Mouse (Mus musculus) brain, embryonic 18.5 days (tissue): ENCODE measurements at regions not wholly inside any gene's neighbourhood (a gene's known extent, or its start where the extent isn't known, plus 50 kb on each side); places are given as distances from the start of the nearest gene placed in this dataset.

Source experiments
- DNase-seq: peaks from one replicate; pipeline ENCODE4 v3.0.0-alpha.2; 2012; ENCODE audit warnings: low read depth, low spot score

DNA sequence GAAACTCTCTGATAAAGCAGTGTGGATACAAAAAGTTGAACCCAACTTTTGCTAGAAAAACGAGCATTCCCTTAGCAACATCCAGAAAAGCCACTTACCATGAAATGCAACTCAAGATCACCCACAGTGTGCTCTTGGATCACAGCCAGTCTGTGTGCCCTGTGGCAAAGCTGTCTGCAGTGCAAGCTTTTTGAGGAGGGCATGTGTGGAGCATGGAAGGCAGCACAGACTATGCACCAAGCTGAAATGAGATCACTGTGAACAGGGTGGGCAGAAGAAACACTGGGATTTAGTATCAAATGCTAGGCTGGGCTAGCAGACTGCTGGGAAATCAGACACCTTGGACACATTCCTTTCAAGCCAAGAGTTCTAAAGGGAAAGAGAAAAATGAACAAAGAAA lies 162.4 kb downstream of the Sim1 start:
- DNase-seq = no peak

DNA sequence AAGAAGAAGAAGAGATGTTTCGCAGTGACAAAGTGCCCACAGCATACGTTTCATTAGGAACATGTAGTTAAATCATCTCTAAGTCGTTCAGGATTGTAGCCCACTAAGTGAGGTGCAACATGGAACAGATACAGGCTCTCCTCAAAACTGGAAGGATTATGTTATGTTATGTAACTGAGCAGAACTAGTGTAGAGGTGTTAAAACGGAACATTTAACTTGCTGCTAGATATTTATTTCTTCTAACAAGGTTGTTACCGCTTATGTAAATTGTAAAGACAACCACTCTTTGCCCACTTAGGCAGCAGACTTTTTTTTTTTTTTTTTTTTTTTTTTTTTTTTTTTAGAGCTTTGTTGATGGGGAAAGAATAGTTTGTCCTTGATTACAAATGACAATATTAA lies 163.8 kb downstream of the Sim1 start:
- DNase-seq = no peak

DNA sequence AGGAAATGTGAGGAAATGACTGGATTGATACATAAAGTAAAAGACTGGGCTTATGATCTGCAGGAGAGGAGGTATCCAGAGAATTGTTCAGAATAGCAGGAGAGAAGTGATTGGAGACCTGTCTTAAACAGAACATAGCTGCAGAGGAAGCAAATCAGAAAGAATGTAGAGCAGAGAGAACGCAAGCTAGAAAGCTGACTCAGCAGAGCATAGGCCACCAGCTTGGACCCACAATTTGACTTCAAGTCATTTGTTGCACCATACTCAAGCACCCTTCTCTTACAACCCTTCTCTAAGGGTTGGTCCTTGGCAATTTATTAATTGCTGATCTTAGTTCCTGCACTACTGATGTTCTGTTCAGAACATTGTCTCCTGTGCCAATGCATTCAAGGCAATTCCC lies 207.0 kb downstream of the Sim1 start:
- DNase-seq = no peak

DNA sequence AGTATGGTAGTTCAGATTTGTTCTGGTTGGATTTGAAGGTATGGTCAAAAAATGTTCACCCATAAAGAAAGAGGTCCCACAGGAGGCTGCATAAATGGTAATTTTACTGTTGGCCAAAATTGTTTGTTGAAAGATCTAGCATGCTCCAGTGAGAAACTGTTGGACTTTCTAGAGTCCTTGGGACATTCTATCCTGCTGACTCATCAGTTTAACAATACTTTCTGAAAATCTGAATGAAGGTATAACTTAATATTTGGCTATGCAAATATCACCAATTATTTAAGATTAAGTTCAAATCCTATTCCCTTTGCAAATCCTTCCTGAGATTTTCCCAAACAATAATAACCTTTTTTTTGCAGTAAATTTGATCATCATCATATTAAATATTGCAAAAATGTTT lies 257.3 kb downstream of the Sim1 start:
- DNase-seq = no peak

DNA sequence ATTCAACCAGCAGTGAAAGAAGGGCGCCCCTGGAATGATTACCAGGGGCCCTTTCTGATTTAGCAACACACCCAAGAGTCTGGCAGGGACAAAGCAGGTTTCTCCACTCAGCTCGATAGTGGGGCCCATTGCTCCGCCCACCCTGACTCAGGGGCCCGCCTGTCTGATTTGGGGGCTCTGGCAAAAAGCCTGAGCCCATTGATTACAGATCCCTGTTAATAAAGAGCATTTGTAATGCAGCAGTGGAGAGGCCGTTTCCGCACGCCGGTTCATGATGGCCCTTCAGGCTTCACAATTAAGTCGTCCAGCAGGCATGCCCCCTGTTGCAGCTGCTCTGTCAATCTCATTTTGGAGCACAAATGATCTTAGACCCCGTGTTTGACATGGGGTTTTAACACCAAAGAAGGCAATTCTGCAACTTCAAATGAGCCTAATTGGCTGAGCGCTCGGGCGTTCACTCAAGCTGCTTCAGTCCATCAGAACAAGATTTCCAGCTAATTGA lies 259.0 kb downstream of the Sim1 start:
- DNase-seq = peak; percentile 42

DNA sequence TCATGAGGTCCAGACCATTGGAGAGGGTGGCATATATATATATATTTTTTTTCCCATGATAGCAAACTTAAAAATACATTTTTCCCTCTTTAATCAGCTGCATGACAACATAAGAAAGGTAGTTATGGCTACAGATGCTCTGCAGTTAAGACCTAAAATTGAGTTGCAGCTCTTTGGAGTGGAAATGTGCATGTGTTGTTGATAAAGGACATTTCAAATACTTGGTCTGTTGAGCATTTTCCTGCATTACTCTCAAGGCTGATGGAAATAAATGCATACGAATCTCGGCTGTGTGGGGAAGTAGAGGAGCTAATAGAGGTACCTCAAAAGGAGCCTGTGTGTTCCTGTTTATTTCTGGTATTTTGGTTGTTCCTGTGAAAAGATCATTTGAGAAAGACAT lies 259.5 kb downstream of the Sim1 start:
- no peak for DNase-seq

DNA sequence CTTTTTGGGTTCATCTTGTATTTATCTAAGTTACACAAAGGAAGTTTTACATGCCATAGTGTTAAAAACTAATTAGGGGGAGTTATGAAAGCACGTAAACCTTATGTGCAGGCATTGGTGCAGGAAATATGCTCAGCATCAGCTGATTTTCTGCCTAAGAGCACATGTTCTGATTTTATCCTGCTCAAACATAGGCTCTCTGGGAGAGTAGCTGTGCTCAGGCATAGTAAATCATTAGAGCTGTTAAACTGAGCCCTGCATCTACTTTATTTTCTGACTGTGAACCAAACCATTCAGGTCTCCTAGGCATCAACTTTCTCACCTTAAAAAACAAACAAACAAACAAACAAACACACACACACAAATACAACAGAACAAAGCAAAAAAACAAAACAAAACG lies 260.2 kb downstream of the Sim1 start:
- no peak for DNase-seq

DNA sequence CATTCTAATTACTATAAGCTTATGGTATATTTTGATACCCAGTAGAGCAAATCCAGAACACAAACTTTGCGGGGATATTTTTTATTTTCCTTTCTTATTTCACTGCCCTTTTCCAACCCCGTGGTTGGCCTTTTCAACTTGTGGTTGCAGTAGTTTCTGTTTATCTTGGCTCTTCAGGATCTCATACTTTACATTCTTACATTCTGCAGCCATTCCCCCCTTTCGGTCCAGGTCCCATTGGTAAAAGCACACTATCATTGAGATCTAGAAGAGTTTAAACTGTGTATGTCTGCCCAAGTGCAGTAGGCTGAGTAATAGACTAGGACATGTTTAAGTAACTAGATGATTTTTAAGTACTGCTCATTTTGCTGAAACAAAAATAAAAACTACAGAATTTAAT lies 279.1 kb downstream of the Sim1 start:
- DNase-seq = no peak

DNA sequence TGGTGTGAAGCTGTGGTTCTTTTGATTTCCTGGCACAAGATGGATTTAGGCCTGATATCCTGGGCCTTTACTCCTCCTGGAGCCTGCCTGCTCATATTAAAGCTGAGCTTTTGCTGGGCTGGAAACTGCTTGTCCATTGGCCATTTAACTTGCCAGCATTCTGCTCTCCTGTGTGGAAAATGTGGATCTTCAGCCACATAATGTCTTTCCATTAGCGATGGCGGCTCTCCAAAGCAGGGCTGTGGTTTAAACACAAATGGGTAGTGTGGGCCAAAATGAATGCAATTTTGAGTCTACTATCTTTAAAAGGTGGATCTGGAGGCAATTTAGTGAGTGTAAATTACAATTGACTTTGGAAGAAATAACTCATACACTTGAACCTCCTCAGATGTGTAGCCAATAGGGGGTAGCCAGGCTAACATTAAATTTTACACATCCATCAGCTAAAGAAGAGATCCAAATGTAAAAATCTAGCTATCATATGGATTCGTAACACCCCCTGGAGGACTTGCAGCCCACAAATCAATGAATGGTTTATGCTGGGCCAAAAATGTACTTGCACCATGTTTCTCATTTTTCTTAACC lies 281.5 kb downstream of the Sim1 start:
- DNase-seq = no peak

DNA sequence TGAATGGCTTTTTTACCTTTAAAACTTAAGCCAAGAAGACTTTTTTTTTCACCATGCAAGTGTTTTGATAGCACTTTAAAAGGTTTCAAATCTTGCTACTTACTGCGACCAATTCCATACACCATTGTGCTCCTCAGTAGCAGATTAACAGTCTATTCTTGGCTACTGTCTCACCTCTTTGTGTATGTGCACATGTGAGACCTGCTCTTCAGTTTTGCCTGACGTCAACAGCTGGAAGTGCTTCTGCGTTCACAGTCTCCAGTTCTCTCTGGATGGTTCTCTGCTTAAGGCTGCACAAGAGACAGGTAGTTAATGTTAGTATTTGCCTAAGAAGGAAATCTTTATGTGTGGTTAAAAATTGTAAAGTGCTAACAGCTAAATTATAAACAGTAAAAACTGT lies 282.1 kb downstream of the Sim1 start:
- DNase-seq = no peak

DNA sequence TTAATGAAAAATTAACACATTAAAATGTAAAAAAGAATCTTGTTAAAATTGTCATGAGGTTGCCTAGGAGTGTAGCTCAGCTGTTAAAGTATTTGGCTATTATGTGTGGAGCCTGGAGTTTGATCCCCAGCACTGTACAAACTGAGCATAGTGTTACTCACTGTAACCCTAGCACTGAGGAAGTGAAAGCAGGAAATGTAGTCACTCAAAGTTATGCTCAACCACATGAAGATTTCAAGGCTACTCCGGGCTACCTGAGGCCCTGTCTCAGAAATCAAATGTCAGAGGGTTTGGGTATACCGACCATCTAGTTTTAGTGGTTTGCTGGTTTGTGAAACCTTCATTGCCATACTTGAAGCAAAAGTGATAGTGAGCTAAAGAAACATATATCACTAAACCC lies 287.2 kb downstream of the Sim1 start:
- no peak for DNase-seq

DNA sequence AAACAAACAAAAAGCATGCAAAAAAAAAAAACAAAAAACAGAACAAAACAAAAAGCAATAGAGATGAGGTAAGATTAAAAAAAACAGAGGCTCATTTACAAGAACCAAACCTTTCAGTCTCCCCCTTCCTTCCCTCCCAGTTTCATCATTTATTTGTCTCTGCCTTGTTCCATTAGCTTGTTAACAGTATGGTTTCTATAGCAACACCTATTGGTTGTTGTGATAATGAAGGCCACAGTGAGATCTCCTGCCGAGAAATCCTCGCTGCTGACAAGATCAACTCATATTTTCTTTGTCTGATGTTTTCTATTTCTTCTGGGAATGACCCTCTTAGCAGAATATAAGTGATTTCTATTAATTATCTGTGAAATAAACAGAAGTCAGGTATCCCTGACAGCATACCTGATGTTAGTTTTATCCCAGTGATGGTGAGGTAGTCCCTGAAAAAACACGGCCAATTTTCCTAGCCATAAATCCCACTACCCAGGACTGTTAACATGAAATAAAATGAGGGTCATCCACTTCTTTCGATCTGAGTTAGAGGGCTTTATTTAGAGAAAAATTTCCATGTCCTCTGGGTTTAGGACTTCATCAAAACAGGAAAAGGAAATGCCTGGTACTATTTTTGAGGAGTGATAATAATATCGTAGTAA lies 288.9 kb upstream of the Gm49339 start:
- DNase-seq = no peak

DNA sequence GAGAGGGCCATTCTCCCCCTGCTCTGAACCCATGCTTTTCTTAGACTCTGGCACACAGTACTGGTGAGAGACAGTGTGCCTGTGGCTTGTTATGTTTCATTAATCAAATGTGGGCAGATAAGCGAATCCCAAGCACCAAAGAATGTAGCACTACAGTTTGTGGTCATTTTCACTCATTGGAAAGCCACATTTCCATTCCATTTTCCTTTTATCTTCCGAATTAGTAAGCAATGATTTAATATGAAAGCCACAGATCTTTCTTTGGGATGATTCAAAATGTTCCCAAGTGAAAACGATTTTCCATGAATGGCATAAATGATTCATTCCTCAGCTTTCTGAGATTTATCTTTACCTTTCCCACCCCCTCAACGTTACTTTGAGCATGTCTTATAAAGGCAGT lies 260.9 kb upstream of the Gm49339 start:
- no peak for DNase-seq

DNA sequence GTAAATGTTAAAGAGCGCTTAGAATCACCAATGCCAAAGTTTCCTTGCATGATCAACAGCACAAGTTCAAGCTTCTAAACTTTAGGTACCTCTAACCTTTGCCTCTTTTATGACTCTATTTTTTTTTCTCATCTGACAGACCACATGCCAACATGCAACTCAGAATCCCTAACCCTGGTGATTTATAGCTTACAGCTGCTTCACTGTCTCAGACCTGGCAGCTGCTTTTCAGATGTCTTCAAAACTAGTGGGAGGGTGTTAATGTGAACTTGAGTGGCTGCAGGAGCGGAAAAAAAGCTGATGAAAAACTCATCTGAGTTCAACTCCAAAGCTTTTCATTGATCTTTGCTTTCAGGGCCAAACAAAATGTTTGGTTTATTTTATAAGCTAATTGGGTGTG lies 246.8 kb upstream of the Gm49339 start:
- DNase-seq = no peak

DNA sequence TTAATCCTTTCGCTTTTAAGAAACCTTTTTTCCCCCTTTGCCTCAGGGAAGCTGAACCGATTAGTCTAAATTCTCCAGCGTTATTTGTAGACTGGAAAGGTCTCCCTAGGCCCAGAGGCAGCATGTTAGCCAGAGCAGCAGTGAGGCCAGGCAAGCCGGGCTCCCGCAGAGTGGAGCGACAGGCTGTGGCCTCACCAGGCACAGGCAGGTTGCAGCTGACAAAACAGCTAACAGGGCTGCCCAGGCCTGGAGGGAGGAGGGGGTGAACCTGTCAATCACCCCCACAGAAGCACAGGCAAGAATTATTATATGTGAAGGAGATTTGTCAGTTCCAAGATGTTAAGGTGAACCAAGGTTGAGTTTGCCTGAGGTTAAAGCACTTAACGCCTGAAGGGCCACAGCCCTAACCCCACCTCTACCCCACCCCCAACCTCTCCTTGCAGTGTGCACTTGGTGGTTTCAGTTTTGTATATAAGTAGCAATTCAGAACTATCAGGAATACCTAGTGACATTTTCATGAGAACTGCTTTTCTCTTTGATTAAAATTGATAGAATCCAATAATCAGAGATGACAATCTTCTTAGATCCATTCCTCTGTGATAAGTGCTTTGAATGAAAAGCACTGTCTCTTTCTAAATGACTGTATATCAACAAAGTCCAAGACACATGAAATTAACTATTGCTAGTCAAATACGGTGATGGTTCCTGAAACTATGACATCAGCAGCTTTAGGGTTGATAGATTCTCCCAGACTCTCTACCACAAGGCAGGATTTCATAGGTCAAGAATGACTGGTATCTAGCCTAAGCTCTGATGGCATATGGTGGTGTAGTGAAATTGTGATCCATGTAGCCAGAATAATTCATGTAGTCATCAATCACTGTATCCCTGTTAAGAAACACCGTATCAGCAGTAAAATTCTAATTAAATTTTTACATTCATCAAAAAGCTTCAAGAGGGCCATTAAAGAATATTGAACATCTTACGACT lies 244.5 kb upstream of the Gm49339 start:
- DNase-seq = no peak

DNA sequence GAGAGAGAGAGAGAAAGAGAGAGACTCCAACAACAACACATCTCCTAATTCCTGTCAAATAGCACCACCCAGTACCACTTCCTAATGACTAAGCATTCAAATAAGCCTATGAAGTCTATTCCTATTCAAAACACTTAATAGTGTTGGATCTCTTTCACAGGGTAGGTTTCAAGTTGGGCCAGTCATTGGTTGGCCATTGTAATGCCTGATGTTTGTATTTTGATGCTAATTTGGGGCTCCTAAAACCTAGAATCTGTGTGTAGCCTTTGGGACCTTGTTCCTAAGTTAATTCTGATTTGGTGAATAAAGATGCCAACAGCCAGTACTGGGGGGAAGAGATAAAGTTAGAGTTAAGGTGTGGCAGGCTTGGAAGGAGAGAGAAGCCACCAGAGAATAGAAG lies 242.3 kb upstream of the Gm49339 start:
- DNase-seq = no peak

DNA sequence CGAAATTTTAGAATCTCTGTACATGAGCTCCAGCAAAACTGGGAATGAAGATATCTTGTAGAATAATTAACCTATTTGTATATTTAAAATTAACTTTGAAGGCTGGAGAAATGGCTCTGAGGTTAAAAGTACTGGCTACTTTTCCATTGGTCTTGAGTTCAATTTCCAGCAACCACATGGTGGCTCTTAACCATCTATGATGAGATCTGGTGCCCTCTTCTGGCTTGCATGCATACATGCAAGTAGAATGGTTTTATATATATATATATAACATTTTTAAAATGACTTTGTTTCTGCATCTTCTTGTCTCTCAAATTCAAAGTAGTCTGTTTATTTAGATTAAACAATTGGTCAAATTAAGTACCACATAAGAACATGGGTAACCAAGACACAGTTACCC lies 227.0 kb upstream of the Gm49339 start:
- no peak for DNase-seq

DNA sequence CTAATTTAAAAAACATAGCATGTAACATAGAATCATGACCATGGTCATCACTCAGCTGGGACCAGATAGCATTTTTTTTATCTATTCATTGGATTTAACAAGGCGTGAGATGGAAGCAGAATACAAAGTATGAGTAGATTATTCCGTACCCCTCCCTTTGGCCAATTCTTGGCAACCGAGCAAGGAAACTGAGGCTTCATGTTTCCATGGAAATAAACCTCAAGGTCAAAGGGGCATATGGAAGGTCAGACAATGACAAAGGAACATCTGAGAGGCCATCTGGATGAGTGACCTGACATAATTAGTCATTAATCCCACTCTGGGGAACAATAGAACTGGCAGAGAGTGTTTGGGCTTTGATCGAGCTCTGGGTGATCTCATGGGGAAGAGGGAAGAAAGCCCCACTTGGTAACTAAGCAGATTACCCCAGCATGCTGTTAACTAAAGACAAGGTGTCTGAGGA lies 222.8 kb upstream of the Gm49339 start:
- no peak for DNase-seq

DNA sequence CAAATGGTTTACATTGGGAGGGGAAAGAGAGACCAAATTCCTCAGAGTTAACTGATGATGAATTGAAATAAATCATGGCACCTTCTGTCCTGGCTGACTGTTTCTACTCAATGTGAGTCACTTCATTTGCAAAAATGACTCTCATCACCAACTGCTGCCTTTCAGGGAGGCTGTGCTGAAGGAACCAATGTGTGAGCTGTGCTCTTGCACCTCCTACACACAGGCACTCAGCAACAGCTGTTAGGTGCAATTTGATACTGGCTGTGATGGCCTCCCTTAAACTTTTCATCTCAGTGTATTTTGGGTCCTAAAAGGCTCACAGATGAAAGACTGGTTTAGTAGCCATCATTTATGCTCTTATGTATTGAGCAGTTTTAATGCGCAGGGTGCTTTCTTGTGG lies 209.0 kb upstream of the Gm49339 start:
- no peak for DNase-seq

DNA sequence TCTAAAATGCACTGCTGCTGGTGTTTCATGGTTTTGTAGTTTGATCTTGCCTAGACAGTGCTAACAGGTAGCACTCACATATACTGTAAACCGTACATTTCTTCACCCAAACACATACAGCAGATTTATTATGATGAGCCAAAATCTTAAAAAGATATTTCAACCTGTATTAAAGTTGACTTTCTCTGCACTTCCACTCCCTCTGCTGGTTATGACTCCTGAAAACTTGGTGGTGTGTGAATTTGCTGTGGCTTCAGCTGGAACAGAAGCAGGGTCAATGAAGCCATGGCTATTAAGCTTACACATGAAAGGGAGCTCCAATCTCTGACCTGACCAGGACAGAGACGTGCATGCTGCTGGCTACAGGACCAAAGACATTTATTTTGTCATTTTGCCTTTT lies 202.2 kb upstream of the Gm49339 start:
- DNase-seq = no peak

DNA sequence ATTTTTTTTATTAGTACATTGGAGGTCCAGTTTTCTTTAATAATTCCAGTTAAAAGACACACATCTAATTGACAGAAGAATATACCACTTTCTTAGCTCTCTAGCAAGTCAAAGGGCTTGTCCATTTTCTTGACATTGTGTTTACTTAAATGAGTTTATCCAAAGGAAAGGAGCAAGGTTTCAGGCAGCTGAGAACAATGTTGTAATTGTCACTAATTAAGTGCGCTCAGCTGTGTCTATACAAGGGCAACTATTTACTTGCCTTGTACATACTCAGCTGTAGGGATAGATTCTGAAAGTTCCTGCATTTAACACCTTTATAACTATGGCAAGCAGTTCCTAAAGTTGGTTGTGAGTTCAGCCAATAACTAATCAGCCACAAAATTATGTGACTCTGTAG lies 198.0 kb upstream of the Gm49339 start:
- no peak for DNase-seq

DNA sequence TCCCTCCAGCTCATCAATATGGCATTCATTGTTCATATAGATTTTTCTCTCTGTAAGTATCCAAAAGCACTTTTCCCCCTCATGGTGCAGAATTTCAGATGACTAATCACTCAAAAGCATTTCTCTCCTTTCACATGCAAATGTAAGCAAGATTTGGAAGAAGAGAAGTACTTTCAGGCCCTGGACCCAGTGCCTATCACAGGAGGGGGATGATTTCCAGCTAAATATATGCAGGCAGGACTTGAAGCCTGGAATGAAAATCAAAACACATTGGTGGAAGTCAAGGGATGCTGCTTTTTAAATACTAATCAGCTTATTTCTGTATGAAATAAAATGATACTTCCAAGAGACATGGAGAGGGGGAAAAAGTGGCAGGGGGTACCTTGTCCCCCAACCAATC lies 195.9 kb upstream of the Gm49339 start:
- DNase-seq = no peak

DNA sequence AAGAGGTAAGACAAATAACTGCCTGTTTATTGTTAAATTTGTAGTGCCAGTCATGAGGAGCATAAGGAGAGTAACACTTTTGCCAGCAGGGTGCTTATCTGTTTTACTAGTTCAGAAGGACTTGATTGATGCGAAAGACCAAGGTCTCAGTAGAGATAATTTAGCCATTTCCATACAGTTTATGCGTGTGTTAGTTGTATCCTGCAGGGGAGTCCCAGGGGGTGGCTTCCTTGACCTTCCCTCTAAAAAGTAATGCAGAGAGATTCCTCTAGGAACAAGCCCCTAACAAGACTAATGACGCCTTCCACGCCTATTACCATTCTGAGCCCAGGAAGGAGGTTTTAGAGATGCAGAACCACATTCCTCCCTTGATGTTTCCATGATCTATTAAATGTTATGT lies 192.6 kb upstream of the Gm49339 start:
- DNase-seq = no peak
